Mouse (Mus musculus): Measurements from ENCODE around the gene Cdc34.
A peak's percentile ranks its signal among the peaks of the same experiment; 100 is the strongest.

GRCm38 (mm10) chr10:79705951-79706350 lies 24.0 kb downstream of the Cdc34 start:
- peak; percentile 96 for TF ChIP-seq EP300 (IDR thresholded peaks at IDR 0.05; ENCODE audit: low read depth)
- TF ChIP-seq CTCF (IDR thresholded peaks at IDR 0.05; ENCODE audit: low read depth), result no peak
